Mouse (Mus musculus): ENCODE data around the gene Sfpq.
"Not testable (repeated sequence)": the region's sequence is repeated elsewhere in the genome, so short reads cannot be mapped to it uniquely, and the experiment has no call there.

Gene Sfpq

DNA sequence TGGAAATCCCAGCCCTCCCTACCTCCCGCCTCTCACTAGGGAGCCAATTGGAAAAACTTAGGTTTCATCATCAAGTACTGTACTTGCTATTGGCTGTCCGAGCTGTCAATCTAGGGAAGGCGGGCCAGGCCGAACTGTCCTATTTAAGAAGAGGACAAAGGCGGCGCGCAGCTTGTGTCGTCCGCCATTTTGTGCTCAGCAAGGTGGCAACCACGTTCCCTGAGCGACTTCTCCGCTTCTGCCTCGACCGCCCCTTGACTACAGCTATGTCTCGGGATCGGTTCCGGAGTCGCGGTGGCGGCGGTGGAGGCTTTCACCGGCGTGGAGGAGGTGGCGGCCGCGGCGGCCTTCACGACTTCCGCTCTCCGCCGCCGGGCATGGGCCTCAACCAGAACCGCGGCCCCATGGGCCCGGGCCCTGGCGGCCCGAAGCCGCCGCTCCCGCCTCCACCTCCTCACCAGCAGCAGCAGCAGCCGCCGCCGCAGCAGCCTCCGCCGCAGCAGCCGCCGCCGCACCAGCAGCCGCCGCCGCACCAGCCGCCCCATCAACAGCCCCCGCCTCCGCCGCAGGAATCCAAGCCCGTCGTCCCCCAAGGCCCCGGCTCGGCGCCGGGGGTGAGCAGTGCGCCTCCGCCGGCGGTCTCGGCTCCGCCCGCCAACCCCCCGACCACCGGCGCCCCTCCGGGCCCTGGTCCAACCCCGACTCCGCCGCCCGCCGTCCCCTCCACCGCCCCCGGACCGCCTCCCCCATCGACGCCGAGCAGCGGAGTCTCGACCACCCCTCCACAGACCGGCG, at the start of gene Sfpq:
Gene Sfpq (plus strand): TSS at position 174 of the 795 bp plus-strand sequence.
- peak; percentile 99 for DNase-seq (ENCODE audit: low read depth, low spot score)

DNA sequence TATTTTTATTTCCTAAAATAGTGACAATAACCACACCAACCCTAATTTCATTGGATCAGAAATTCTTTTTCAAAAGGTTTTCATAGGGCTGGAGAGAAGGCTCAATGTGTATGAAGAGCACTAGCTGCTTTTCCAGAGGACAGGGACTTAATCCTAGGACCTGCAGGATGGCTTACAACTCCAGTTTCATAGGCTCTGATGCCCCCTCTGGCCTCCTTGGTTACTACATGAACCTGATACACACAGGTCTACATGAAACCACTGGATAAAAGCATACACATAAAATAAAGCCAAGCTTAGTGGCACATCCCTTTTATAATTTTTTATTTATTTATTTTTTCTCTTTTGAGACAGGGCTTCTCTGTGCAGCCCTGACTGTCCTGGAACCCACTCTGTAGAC, 43.7 kb upstream of the Sfpq start:
- DNase-seq (ENCODE audit: low read depth, low spot score): peak; percentile 69

DNA sequence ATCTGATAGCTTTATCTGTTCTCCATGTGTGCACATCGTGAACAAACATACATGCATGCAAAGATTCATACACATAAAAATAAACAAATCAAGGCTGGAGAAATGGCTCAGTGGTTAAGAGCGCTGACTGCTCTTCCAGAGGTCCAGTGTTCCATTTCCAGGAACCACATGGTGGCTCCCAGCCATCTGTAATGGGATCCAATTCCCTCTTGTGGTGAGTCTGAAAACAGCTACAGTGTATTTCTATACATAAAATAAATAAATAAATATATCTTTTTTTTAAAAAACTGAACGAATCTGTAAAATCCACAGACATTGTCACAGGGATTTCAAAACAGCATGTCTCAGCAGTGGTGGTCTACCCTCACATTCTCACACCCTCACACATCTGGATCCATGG, 42.4 kb upstream of the Sfpq start:
- peak; percentile 72 for DNase-seq (ENCODE audit: low read depth, low spot score)

DNA sequence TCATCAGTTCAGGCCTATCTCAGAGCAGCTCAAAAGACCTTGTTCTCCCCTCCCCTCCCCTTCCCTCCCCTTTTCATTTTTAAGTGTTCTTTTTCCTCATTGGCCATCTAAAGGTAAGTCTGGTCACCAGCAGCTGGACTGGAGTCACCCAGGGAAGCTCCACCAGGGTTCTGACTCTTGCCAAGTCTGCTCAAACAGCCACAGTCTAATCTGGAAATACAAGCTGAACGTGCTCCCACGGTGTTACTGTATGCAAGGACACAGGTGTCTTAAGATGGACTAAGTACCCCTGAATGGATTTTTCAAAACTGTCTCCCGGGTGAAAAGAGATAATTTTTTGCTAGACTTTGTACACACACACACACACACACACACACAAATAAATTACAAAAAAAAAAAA, 37.8 kb upstream of the Sfpq start:
- no peak for DNase-seq (ENCODE audit: low read depth, low spot score)

DNA sequence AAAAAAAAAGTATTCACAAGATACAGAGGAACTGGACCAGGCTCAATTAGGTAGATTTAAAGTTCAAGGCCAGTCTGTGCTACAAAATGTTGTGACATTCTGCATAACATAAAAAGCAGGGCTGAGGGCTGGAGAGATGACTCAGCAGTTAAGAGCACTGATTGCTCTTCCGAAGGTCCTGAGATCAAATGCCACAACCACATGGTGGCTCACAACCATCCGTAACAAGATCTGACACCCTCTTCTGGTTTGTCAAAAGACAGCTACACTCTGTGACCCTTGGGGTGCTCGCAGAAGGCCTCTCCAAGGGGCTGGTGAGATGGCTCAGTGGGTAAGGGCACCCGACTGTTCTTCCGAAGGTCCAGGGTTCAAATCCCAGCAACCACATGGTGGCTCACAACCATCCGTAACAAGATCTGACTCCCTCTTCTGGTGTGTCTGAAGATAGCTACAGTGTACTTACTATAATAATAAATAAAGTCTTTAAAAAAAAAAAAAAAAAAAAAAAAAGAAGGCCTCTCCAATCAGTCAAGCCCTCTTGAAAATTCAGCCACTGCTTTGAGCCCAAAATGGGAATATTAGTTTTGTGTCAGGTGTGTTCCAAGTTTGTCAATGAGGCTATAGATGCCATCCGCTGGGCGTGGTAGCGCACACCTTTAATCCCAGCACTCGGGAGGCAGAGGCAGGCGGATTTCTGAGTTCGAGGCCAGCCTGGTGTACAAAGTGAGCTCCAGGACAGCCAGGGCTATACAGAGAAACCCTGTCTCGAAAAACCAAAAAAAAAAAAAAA, 37.2 kb upstream of the Sfpq start:
- DNase-seq (ENCODE audit: low read depth, low spot score): peak; percentile 20

DNA sequence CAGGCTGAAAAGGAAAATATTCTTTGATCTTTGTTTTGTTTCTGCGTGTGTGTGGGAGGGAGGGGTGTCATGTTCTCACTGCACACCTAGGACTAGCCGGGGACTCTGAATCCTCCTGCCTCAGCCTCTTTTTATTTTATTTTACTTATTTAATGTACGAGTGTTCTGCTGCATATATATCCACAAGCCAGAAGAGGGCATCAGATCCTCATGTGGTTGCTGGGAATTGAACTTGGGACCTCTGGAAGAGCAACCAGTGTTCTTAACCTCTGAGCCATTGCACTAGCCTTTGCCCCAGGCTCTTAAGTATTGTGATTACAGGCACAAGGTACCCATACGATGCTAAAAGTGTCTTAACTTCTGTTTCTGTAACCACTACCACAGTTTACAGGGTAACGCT, 34.4 kb upstream of the Sfpq start:
- DNase-seq (ENCODE audit: low read depth, low spot score): no peak

DNA sequence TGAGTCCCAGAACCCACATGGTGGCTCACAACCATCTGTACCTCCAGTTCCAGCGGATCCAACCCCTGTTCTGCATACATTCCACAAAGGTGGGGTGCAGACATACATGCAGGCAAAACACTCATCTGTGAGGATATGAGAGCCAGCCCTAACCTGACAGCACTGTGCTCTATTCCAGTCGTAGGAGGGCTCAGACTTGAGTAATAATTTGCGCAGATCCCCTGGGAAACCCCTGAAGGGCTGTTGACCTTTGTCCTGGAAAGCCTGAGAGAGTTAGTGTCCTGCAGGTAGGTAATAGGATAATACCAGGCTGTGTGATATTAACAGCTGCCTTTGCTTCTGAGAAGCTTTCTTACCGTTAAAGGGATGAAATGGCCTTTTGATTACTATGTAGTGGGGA, 32.6 kb upstream of the Sfpq start:
- DNase-seq (ENCODE audit: low read depth, low spot score): no peak

DNA sequence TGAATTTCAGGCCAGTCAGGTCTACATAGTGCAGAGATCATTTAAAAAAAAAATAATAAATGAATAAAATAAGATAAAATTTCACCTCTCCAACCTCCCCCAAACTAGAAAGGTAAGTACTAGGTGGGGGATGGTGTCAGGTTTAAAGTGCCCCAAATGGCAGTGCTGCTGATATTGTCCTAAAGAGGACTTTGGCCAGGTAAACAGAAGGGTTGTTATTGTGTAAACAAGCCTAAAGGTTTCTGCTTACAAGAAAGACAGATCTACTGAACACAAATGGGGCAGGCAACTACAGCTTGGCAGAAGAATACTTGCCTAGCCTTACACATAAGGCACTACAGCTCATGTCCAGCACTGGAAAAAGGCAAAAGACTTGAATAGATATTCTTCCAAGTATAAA, 30.6 kb upstream of the Sfpq start:
- DNase-seq (ENCODE audit: low read depth, low spot score): no peak

DNA sequence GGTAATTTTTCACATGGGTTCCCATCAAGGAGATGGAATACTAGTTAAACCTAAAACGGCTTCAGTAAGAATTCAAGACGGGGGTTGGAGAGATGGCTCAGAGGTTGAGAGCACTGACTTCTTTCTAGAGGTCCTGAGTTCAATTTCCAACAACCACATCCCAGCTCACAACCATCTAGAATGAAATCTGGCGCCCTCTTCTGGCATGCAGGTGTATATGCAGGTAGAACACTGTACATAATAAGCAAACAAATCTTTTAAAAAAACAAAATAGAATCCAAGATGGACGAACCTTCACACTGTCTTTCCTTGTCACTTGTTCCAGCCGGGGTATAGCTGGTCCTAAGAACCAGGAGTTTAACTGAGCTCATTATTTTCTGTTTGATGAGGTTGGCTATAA, 28.8 kb upstream of the Sfpq start:
- DNase-seq (ENCODE audit: low read depth, low spot score): peak; percentile 44

DNA sequence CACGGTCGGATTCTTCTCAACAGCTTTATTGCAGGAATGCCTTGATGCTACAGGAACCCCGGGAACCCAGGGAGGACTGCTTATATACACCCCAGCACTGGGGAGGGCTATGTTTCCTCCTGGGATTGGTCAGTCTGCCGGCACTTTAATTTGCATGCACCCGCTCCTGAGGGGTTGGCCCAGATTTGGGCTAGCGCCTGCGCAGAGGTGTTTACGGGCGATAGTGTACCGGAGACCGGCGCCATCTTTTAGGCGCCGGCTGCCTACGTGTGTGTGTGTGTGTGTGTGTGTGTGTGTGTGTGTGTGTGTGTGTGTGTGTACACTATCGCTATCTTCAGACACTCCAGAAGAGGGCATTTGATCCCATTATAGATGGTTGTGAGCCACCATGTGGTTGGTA, 21.8 kb upstream of the Sfpq start:
- not testable (repeated sequence) for DNase-seq (ENCODE audit: low read depth, low spot score)

DNA sequence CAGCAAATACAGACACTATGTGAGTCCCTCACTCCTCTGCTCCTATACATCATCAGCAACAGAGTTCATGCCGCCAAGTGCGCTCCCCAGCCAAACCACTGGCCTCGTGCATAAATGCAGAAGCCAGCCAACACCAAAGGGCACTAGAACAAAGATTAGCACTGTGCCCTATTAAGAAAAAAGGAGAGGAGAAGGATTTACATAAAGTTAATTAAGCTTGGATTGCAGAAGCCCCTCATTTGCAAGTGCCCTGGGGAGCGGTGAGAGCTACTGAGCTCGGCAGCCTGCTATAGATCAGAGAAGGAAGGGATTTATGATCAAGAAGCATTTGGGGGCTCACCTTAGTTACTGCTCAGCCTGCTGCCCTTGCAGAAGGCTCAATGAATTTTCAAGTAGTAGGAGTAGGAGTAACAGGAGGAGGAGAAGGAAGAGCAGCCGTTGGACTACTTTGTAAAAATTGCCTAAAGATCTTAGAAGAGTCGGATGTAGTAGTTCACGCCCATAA, 20.5 kb upstream of the Sfpq start:
- DNase-seq (ENCODE audit: low read depth, low spot score): no peak

DNA sequence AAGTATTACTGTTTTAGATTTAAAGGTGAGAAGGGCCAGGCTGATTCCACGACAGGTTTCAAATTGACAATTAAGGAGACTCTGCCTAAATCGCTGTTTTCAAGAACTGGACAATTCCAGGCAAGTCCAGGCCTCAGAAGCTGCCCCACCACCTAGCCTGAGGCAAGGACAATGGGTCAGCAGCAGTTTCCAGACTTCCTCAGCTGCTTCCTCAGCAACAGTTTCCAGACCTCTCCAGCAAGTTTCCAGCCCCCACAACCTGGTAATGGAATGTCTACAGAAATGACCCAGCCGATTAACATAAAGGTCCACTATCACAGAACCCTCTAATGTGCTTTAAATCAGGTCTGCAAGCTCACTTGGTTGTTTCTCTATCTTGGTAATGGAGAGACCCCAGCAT, 16.7 kb upstream of the Sfpq start:
- DNase-seq (ENCODE audit: low read depth, low spot score): no peak

DNA sequence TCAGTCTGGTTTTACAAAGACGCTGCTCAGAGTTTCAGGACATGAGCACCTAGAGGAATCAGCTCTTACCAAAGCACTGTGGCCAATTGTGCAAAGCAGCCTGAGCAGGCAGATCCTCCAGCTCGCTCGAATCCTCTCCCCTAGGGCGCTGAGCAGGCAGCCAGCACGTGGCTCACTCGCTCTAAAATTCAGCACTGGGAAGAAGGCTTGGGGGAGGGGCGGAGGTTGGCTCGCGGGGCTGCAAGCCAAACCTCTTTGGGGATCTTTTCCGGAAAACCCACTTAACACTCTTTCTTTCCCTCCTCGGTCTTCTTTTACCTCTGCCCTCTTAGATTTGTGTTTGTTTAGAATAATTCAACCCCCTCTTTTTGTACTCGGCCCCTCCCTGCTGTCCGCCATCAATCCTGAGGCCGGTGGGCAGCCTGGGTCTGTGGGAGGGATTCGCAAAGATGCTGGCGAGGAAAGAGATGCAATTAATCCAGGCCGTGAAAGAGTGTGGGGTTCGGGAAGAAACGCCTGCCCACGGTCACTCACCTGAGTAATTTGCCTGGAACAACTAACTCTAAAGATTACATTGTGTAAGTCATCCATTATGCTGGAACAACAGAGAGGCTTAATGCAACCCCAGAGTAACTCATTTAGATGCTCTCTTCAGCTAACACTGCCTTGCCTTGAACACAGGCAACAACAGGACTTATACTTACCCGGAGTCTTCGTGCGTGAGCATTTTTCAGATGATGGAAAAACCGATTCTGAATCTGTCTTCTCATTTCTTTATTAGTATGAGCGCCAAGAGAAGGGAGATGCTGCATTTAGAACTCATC, 15.8 kb upstream of the Sfpq start:
- DNase-seq (ENCODE audit: low read depth, low spot score): no peak

DNA sequence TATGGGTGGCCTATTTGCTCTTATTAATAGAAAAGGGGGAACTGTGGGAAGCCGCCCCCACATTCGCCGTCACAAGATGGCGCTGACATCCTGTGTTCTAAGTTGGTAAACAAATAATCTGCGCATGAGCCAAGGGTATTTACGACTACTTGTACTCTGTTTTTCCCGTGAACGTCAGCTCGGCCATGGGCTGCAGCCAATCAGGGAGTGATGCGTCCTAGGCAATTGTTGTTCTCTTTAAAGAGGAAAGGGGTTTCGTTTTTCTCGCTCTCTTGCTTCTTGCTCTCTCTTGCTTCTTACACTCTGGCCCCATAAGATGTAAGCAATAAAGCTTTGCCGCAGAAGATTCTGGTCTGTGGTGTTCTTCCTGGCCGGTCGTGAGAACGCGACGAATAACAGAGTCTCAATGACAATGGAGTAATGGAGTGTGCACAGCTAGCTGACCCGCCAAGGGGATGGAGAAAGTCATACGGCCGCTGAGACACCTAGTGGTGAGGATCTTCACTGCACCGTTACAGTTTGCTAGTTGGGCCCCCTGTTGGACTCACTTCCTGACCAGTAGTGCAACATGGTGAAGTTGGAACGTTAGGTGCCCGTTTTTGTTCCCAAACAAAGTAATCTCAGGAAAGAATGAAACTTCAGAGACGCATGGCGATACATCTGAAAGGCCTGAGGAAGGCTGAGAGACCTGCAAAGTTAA, 5.7 kb upstream of the Sfpq start:
- DNase-seq (ENCODE audit: low read depth, low spot score): peak; percentile 73

DNA sequence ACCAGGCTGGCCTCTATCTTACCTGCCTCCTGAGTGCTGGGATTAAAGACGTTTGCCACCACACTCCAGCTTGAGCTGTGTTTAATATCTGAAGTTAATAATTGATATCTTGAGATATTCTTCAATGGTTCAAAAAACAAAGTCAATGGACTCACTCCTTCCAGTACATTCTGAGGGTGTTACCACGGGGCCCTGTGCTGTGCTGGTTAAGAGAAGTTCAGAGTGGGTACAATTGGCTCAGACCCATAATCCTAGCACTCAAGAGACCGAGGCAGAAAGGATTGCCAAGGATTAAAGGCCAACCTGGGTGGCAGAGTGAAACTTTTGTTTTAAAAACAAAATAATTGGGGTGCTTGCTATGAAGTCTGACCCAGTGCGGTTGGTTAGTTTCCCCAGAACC, 4.8 kb upstream of the Sfpq start:
- DNase-seq (ENCODE audit: low read depth, low spot score): no peak

DNA sequence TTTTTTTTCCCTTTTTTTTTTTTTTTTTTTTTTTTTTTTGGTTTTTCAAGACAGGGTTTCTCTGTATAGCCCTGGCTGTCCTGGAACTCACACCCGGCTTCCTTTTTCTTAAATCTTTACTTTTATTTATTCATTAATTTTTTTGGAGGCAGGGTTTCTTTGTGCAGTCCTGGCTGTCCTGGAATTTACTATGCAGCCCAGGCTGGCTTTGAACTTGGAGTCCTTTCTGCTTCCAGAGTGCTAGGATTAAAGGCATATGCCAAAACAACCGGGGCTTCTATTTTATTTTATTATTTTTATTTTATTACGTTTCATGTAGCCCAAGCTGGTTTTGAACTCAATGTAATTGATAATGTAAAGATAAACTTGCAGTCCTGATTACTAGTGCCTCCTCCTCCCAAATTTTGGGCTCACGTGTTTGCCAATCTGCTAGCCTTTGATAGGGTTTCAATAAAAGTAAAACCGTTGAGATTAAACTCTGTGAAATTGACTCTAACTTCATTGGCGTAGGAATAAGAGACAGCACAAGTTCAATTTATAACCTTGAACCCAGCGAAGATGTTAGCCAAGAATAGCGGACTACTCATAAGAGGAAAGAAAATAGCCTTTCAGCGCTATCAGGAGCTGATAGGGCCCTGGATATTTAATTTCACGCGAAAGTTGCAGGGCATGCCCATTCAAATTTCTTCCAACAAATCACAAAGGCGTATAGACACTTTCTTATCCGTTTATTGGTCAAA, 543 bp upstream of the Sfpq start:
- DNase-seq (ENCODE audit: low read depth, low spot score): no peak

DNA sequence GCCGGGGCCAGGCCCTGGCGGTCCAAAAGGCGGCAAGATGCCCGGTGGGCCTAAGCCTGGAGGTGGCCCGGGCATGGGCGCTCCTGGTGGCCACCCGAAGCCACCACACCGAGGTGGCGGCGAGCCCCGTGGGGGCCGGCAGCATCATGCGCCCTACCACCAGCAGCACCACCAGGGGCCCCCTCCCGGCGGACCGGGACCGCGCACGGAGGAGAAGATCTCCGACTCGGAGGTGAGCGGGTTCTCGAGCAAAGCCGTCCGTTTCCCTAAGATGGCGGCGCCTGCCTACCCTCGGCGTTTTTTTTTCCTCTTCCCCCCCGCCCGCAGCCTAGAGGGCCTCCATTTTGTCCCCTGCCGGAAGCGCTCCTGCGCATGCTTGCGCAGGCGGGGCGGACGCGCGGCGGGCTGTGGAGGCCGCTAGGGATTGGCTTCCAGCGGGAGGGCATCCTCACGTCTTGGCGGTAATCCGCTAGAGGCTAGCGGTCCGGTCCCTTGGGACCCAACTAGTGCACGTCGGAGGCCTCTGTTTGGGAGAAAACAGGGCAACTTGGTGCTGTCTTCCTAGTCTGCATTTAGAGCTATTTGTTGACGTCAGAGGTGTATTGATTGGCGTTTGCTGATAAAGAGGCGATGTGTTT, 984 bp downstream of the Sfpq start:
- DNase-seq (ENCODE audit: low read depth, low spot score): peak; percentile 89

DNA sequence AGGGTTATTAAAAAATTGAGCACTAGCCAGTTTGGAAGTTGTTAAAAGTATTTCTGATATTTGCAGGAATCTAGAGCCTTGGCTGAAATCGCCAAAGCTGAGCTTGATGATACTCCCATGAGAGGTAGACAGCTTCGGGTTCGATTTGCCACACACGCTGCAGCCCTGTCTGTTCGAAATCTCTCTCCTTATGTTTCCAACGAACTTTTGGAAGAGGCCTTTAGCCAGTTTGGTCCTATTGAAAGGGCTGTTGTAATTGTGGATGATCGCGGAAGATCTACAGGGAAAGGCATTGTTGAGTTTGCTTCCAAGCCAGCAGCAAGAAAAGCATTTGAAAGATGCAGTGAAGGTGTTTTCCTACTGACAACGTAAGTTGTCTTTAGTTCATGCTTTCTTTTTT, 2.1 kb downstream of the Sfpq start:
- no peak for DNase-seq (ENCODE audit: low read depth, low spot score)

DNA sequence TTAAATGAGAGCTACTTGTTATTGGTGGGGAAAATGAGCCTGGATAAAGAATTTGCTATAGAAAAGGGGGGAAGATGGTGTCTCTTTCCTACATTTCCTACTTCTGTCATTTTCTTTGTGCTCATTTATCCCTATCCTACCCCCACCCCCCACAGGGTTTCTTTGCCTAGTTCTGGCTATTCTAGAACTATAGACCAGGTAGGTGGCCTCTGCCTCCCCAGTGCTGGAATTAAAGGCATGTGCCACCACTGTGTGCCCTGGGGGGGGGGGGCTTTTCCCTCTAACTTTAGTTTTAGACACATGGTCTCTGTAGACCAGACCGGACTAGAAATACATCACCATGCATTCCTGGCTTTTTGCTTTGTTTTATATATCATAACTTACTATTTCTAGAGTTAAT, 3.1 kb downstream of the Sfpq start:
- DNase-seq (ENCODE audit: low read depth, low spot score): no peak

DNA sequence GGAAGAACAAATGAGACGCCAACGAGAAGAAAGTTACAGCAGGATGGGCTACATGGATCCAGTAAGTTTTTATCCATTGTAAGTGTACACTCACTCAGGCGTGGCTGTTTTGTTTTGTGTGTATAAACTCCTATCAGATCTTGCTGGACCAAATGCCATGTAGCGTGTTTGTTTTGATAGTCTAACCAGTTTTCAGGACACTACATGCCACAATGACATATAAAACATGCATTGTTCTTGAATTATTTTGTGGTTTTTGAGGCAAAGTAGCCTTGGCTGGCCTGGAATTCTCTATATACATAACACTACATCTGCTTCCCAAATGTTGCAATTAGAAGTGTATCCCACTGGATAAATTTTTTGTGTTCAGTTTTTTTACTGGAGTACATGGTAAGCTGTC, 5.7 kb downstream of the Sfpq start:
- DNase-seq (ENCODE audit: low read depth, low spot score): no peak

All from 3T3-L1 (cell line).